Mouse (Mus musculus): ENCODE data around the gene Nfkbil1.

The Nfkbil1 gene

GRCm38 (mm10) chr17:35253293-35254093, 17.9 kb upstream of the Nfkbil1 start:
- DNase-seq = peak; percentile 13

GRCm38 (mm10) chr17:35252619-35253292, 17.2 kb upstream of the Nfkbil1 start:
- peak; percentile 33 for DNase-seq

GRCm38 (mm10) chr17:35251981-35252380, 16.4 kb upstream of the Nfkbil1 start:
- peak; percentile 19 for DNase-seq

- DNase-seq = peak; percentile 37
These were observed 15.6 kb upstream of the Nfkbil1 start for GRCm38 (mm10) chr17:35251162-35251719.

- peak; percentile 19 for DNase-seq
These were observed 14.9 kb upstream of the Nfkbil1 start for GRCm38 (mm10) chr17:35250348-35251120.

- DNase-seq = peak; percentile 18
These were observed 14.0 kb upstream of the Nfkbil1 start for GRCm38 (mm10) chr17:35249451-35250197.

GRCm38 (mm10) chr17:35248986-35249385, 13.4 kb upstream of the Nfkbil1 start:
- DNase-seq = peak; percentile 17

GRCm38 (mm10) chr17:35247144-35247543, 11.6 kb upstream of the Nfkbil1 start:
- DNase-seq = peak; percentile 21

GRCm38 (mm10) chr17:35245731-35246623, 10.4 kb upstream of the Nfkbil1 start:
- peak; percentile 50 for DNase-seq

GRCm38 (mm10) chr17:35244999-35245398, 9.4 kb upstream of the Nfkbil1 start:
- peak; percentile 26 for DNase-seq

GRCm38 (mm10) chr17:35243086-35243485, 7.5 kb upstream of the Nfkbil1 start:
- peak; percentile 70 for DNase-seq

- peak; percentile 62 for DNase-seq
These were observed 6.7 kb upstream of the Nfkbil1 start for GRCm38 (mm10) chr17:35242015-35242941.

- peak; percentile 97 for DNase-seq
These were observed 5.9 kb upstream of the Nfkbil1 start, which contains the start of gene Ddx39b for GRCm38 (mm10) chr17:35241305-35242014. Gene Ddx39b, plus strand, starts transcription at chr17:35241746.

- DNase-seq = no peak
These were observed 5.1 kb upstream of the Nfkbil1 start for GRCm38 (mm10) chr17:35240384-35241304.

GRCm38 (mm10) chr17:35239700-35240099, 4.1 kb upstream of the Nfkbil1 start:
- DNase-seq = peak; percentile 55

- peak; percentile 61 for DNase-seq
These were observed 1.9 kb upstream of the Nfkbil1 start for GRCm38 (mm10) chr17:35237504-35237903.

GRCm38 (mm10) chr17:35236996-35237395, 1.4 kb upstream of the Nfkbil1 start:
- peak; percentile 74 for DNase-seq

- peak; percentile 99 for DNase-seq
These were observed 776 bp upstream of the Nfkbil1 start for GRCm38 (mm10) chr17:35236390-35236746.

Measured in cerebellum, adult 9-10 months (tissue).